Mouse (Mus musculus): ENCODE measurements around the gene Plcl1.

- TF ChIP-seq CTCF (IDR thresholded peaks at IDR 0.05; ENCODE audit: borderline replicate concordance, extremely low read depth, insufficient read depth, insufficient read length) (no peak), POLR2A (IDR thresholded peaks at IDR 0.05; ENCODE audit: borderline replicate concordance, extremely low read depth, insufficient read depth, insufficient read length, poor library complexity, severe bottlenecking) (no peak)
Observed at GRCm38 (mm10) chr1:55682676-55683075, 277.0 kb downstream of the Plcl1 start.

Data from brain, embryonic 14.5 days (tissue).